Mouse (Mus musculus): Measurements from ENCODE around the gene Epb41. TPM values are rescaled to one million over a fixed set of nuclear protein-coding genes. Genes with fewer than 3 reads are reported as not detected.

The Epb41 gene
- polyA plus RNA-seq, 2 experiments = 113 to 153 TPM

DNA sequence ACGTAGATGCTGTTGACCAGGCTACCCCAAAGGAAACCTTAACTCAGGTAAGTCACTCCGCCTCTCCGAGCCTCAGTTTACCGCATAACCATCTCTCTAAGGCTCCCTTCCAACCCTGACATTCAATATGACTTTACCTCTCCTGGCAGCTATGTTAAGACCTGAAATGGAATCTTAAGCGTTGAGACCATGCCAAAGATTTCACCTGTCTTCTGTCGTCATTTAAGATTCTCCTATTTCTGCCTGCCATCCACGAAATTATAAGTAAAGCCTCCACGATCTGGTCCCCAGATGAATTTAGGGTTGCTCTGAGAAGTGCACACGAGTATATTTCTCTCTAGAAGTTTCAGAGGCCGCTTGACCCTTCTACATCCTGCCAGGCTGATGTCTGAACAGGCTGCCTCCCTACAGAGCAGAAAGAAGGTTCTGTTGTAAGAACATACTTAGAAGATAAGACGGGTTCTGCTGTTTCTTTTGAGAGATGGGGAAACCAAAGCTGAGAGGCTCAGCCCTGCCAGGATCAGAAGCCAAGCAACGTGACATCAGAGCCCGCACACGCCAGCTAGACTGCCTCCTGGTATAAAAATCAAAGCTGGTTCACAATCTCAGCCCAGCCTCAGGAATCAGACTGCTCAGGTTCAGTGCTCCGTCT lies 25.4 kb downstream of the Epb41 start:
- TF ChIP-seq EP300 (IDR thresholded peaks at IDR 0.05; ENCODE audit: low read depth) (no peak), CTCF (IDR thresholded peaks at IDR 0.05; ENCODE audit: low read depth) (no peak)

DNA sequence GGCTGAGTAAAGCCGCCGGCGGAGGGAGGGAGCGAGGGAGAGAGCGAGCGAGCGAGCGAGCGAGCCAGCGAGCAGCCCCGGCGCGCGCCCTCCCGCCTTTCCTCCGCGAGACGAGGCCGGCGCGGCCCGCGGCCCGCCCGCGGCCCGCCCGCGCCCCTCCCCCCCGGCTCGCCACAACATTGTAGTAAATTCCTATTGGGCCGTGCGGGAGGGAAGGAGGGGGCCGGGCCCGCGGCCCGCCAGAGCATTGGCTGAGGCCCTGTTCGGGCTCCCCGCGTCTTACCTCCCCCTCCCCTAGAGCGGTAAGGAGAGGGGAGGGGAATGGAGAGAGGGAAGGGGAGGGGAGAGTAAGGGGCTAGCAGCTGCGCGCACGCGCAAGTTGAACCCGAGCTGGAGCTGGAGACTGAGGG lies 26.1 kb downstream of the Epb41 start:
- no peaks in the 10 kb centered on the region for H3K9me3 ChIP-seq (ENCODE audit: control insufficient read depth, low read length)
- peaks cover 16 to 41% of the 10 kb centered on the region in 2 experiments for H3K4me1 ChIP-seq (replicated peaks; ENCODE audit: control insufficient read depth in 2 of 2, insufficient read depth in 2 of 2, low read length in 1 of 2)
- WGBS (ENCODE audit: insufficient replicate concordance) = 2% methylated on average over 26 of the region's 46 CpGs
- peaks cover 8% of the 10 kb centered on the region for H3K36me3 ChIP-seq (replicated peaks; ENCODE audit: control insufficient read depth, insufficient read depth, low read depth)
- ATAC-seq (ENCODE audit: insufficient read depth) (peak; percentile 93), DNase-seq (ENCODE audit: low read depth in 3 of 3, low spot score in 3 of 3) (peak; percentile 61 to 67 (median 62))
- peak overlapping the region; percentile 69 for H3K9ac ChIP-seq (replicated peaks)
- no peaks in the 10 kb centered on the region for H3K27me3 ChIP-seq (ENCODE audit: control insufficient read depth, insufficient read depth, low read length)
- TF ChIP-seq EP300 (IDR thresholded peaks at IDR 0.05; ENCODE audit: low read depth) (no peak), CTCF (IDR thresholded peaks at IDR 0.05; ENCODE audit: low read depth) (no peak)
- H3K4me3 ChIP-seq (ENCODE audit: insufficient read depth in 1 of 2, low read depth in 2 of 2, low read length in 2 of 2) = peak overlapping the region; percentile 66 to 74
- H3K4me2 ChIP-seq (ENCODE audit: low read depth) = peak overlapping the region; percentile 80
- H3K27ac ChIP-seq = no peak overlapping the region

More for the DNA sequence above, 25.4 kb downstream of the Epb41 start:
- peak overlapping the region; percentile 14; the same call in 1 of the 2 replicates for H3K9ac ChIP-seq (replicated peaks)
- peak overlapping the region; percentile 26 for H3K27ac ChIP-seq
- H3K4me3 ChIP-seq (ENCODE audit: insufficient read depth in 1 of 2, low read depth in 2 of 2, low read length in 2 of 2) = peak overlapping the region; percentile 66 to 74
- WGBS (ENCODE audit: insufficient replicate concordance) = 8% methylated on average over 14 of the region's 15 CpGs
- no peak for ATAC-seq (ENCODE audit: insufficient read depth)
- no peak for DNase-seq (ENCODE audit: low read depth in 3 of 3, low spot score in 3 of 3)
- peaks cover 11% of the 10 kb centered on the region for H3K36me3 ChIP-seq (replicated peaks; ENCODE audit: control insufficient read depth, insufficient read depth, low read depth)
- no peaks in the 10 kb centered on the region for H3K9me3 ChIP-seq (ENCODE audit: control insufficient read depth, low read length)
- H3K4me1 ChIP-seq (replicated peaks; ENCODE audit: control insufficient read depth in 2 of 2, insufficient read depth in 2 of 2, low read length in 1 of 2) = peaks cover 16 to 39% of the 10 kb centered on the region in 2 experiments
- H3K27me3 ChIP-seq (ENCODE audit: control insufficient read depth, insufficient read depth, low read length) = no peaks in the 10 kb centered on the region
- H3K4me2 ChIP-seq (ENCODE audit: low read depth) = peak overlapping the region; percentile 80

DNA sequence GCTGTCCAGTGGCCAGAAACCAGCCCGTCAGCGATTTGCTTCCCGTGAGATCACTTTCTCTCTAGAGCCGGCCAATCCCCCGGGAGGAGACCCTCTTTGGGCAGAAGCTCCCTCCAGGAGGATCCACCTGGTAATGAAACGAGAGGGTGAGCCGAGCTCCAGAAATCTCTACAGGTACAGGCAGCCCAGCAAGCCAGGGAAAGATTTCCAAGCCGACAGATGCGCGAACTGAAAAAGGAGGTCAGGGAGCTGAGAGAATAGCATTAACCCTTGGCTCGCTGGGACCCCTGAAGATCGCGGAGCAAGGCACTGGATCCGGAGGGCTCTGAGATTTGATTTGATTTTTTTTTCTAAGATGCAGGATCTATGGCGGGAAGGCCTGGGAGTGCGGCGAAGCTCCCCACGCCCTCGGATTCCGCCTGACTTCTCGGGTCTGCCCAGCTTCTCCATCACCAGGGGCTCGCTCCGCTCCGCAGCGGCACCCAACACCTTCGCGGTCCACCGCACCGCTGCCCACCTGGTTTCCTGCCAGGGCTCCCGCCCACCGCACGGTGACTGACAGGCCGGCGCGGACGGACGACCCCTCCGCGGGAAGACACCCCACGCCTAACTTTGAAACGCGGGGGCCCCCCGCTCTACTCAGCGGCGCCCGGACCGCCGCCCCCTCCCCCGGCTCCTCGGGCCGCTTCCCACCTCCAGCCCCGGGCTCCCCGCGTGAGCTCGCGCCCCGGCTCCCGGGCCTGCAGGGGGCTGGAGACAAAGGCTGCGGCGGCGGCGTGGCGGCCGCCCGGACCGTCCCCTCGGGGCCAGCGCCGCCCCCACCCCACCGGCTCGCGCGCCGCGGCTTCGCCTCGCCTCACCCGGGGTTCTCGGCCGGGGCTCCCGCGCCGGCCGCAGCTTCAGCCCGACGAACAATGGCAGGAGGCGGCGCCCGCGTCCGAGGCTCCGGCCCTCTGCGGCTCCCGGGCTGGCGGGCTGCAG lies 26.8 kb downstream of the Epb41 start:
- ATAC-seq (ENCODE audit: insufficient read depth) (peak; percentile 49; the same call in 1 of the 2 replicates), DNase-seq (ENCODE audit: low read depth in 3 of 3, low spot score in 3 of 3) (no peak)
- Histone ChIP-seq H3K27me3 (ENCODE audit: control insufficient read depth, insufficient read depth, low read length) (no peaks in the 10 kb centered on the region), H3K4me2 (ENCODE audit: low read depth) (peak overlapping the region; percentile 80), H3K36me3 (replicated peaks; ENCODE audit: control insufficient read depth, insufficient read depth, low read depth) (peaks cover 6% of the 10 kb centered on the region), H3K4me1 (replicated peaks; ENCODE audit: control insufficient read depth in 2 of 2, insufficient read depth in 2 of 2, low read length in 1 of 2) (peaks cover 16 to 41% of the 10 kb centered on the region in 2 experiments), H3K9me3 (ENCODE audit: control insufficient read depth, low read length) (no peaks in the 10 kb centered on the region), H3K27ac (no peak overlapping the region), H3K4me3 (ENCODE audit: insufficient read depth in 1 of 2, low read depth in 2 of 2, low read length in 2 of 2) (peak overlapping the region; percentile 62 to 74), H3K9ac (replicated peaks) (peak overlapping the region; percentile 69)
- TF ChIP-seq EP300 (IDR thresholded peaks at IDR 0.05; ENCODE audit: low read depth) (no peak), CTCF (IDR thresholded peaks at IDR 0.05; ENCODE audit: low read depth) (no peak)
- WGBS (ENCODE audit: insufficient replicate concordance) = 3% methylated on average over 84 of the region's 95 CpGs

DNA sequence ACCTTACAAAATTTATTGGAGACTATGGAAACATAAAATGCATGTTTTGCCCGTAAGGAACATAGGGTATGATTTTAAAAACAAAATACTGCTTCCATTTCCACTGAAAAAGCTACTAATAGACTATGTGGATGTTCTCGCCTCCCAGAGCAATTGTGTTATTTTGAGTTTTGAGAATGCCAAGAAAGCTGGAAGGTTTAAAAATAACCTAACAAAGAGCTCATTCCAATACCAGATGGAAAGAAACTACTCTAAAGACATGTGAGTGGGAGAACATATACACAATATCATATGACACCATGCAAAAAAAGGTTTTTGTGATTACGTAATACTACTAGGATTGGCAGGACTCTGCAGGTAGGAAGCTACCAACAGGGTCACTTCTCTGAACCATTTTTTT lies 31.4 kb downstream of the Epb41 start:
- Histone ChIP-seq H3K27me3 (ENCODE audit: control insufficient read depth, insufficient read depth, low read length) (no peaks in the 10 kb centered on the region), H3K27ac (no peak overlapping the region), H3K4me2 (ENCODE audit: low read depth) (no peak overlapping the region), H3K36me3 (replicated peaks; ENCODE audit: control insufficient read depth, insufficient read depth, low read depth) (peaks cover 7% of the 10 kb centered on the region), H3K9me3 (ENCODE audit: control insufficient read depth, low read length) (no peaks in the 10 kb centered on the region), H3K4me1 (replicated peaks; ENCODE audit: control insufficient read depth in 2 of 2, insufficient read depth in 2 of 2, low read length in 1 of 2) (peaks cover 47 to 53% of the 10 kb centered on the region in 2 experiments), H3K9ac (replicated peaks) (no peak overlapping the region), H3K4me3 (ENCODE audit: insufficient read depth in 1 of 2, low read depth in 2 of 2, low read length in 2 of 2) (no peak overlapping the region)
- WGBS (ENCODE audit: insufficient replicate concordance) = 78% methylated on average over 3 of the region's 3 CpGs
- DNase-seq (ENCODE audit: low read depth in 3 of 3, low spot score in 3 of 3) (no peak), ATAC-seq (ENCODE audit: insufficient read depth) (no peak)
- no peak for TF ChIP-seq EP300 (IDR thresholded peaks at IDR 0.05; ENCODE audit: low read depth)
- no peak for TF ChIP-seq CTCF (IDR thresholded peaks at IDR 0.05; ENCODE audit: low read depth)
